Mouse (Mus musculus) heart, adult 11 months (tissue): Measurements from ENCODE around the gene Phf8.
A peak's percentile ranks its signal among the peaks of the same experiment; 100 is the strongest.
"Not testable (repeated sequence)": the region's sequence is repeated elsewhere in the genome, so short reads cannot be mapped to it uniquely, and the experiment has no call there.

Source experiments
- DNase-seq: peaks from one replicate; pipeline ENCODE4 v3.0.0; 2022

The Phf8 gene

DNA sequence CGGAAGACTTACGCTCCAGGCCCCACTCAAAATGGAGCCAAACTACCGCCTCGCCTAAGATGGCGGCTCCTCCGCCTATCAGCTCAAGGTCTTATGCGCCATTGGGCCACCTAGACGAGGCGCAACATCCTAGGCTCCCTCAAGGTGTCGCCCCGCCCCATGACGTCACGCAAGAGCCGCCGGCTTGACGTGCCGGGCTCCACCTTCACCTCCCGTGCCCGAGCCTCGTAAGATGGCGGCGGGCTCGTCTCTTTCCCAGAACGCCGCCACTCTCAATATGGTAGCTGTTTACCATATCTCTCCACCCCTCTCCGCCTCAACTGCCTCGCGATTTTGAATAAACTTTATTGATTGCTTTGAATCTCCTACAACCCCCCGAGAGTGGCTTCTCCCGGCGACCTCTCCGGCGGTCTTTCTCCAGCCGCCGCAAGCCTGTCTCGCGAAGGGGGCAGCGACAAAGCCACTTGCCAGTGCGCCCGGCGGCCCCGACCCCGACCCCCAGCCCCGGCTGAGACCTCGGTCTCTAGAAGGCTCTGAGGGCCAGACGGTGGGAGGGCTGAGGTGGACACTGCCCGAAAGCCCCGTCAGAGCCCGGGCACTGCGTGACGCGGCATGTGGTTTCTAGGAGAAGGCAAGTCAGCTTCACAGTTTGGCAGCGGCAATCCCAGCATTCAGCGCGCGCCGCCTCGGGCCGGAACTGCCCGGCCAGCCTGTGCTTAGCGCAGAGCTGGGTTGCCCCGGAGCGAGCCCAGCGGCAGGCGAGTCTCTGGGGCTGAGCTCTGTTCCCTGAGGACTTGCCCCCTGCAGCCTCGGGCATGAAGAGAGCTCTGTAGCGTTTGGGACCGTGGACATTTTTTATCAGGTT, at the start of gene Phf8:
Gene Phf8 (plus strand): TSS at position 215 of the 865 bp plus-strand sequence.
- peak; percentile 100 for DNase-seq

DNA sequence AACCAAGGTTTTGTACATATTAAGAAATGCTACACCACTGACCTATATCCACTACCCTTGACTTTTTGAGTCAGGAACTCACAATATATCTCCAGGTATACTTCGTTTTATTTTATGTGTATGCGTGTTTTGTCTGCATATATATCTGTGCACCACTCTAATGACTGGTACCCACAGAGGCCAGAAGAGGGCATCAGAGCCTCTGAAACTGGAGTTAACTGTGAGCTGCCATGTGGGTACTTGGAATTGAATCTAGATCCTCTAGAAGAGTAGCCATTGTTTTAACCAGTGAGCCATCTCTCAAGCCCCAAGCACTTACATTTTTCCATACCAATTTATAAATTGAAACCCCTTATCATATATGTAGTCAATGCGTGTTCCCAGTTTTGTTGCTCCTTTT, 32.3 kb upstream of the Phf8 start:
- peak; percentile 35 for DNase-seq

DNA sequence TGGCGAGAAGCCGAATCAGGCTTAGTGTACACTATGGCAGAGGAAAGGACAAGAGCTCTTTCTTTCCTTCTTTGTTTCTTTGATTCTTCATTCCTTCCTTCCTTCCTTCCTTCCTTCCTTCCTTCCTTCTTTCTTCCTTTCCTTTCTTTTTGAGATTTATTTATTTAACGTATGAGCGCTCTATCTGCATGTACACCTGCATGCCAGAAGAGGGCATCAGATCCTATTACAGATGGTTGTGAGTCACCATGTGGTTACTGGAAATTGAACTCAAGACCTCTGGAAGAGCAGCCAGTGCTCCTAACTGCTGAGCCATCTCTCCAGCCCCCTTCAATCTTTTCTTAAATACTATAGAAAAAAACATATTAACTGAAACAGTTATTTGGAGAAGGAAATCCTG, 27.2 kb upstream of the Phf8 start:
- DNase-seq, result not testable (repeated sequence)

DNA sequence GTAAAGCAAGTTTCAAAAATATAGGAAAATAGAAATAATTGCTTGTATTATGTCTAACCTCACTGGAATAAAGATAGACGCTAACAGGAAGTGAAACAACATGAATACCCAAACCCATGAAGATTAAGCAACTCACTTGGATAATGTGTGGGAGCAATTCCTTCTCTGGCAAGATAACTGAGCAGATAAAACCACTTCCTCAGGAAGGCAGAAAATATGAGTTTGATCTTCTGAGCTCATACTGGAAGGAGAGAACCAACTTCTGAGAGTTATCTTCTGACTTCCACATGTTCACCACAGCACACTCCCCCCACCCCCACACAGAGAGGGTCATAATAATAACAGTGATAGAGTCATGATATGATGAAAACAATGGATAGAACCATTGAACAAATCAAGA, 23.9 kb upstream of the Phf8 start:
- peak; percentile 34 for DNase-seq

DNA sequence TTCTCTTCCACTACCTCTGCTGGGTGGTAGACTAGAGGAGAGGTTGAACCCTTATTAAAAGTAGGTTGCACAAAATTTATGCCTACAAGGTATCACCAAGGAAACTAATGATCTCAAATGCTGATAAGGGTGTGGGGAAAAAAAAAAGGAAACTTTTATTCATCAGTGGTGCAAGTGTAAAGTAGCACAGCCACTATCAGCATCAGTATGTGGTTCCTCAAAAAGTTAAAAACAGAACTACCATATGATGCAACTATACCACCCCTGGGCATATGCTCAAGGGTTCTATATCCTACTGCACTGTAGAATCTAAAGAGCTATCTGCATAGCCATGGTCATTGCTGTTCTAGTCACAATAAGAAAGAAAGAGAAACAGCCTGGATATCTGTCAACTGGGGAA, 11.9 kb upstream of the Phf8 start:
- no peak for DNase-seq

DNA sequence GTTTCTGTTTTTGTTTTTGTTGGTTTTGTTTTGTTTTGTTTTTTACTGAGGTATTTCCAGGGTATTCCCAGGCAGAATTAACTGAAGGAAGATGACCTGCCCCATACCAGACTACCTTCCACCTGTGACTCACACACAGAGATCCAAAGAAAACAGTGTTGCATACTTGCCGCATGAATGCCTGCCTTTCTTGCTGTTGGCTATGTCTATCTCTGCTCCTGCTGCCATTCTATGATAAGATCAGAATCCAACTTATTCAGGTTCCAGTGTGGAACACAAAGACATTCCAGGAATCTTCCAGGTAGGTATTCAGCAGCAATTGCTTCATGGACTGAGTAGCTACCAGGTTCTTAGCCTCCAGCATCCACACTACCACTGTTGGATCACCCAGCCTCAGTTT, 10.6 kb upstream of the Phf8 start:
- no peak for DNase-seq

DNA sequence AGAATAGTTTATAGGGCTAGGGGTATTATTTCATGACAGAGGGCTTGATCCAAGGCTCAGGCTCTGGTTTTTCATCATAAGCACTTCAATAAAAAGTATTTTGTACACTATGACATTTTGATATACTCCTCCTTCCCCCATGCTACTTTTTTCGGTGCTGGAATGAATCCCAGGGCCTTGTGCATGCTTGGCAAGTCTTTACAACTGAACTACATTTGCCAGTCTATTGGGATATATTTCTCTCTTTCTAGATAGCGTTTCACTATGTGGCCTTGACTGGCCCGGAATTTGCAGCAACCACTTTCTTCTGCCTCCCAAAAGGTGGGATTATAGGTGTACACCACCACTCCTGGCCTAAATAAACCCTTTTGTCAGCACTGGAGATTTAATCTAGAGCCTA, 7.4 kb upstream of the Phf8 start:
- no peak for DNase-seq

DNA sequence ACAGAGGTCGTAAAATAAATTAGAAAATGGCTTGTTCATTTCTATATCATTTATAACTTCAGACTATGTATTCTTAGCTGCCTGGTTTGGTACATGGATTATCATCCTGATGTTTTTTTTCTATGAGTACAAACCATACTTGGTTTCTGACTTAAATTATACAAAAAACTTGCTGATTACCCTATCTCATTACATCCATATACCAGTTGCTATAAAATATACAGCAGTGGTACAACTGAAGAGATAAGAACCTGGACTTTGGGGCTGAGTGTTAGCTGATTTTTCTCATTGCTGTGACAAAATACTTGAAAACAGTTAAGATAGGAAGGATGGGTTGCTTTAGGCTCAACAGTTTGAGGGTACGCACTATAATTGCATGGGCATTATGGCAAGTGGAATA, 6.8 kb upstream of the Phf8 start:
- DNase-seq, result no peak

DNA sequence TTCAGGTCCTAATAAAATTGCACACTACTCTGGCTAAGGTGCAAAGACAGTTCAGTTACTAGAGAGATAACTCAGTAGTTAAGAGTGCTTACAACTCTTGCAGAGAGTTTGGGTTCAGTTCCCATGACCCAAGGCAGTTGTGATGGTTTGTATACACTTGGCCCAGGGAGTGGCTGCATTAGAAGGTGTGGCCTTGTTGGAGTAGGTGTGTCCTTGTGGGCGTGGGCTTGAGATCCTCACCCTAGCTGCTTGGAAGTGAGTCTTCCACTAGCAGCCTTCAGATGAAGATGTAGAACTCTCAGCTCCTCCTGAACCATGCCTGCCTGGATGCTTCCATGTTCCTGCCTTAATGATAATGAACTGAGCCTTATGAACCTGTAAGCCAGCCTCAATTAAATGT, 2.3 kb upstream of the Phf8 start:
- no peak for DNase-seq

DNA sequence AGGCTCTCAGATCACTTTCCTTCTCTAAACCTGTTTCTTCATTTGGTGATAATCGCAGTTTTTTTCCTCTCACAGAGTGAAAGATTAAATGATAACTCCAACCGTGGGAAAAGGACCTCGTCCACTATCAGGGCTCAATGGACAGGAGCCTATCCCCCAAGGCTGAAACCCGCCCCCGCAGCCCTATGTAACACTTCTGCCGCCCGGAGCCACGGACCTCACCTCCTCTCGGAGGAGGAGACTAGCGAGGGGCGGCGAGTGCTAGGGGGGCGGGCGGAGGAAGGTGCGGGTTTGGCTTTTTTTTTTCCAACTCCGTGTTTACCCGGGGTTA, 380 bp upstream of the Phf8 start:
- DNase-seq, result no peak

DNA sequence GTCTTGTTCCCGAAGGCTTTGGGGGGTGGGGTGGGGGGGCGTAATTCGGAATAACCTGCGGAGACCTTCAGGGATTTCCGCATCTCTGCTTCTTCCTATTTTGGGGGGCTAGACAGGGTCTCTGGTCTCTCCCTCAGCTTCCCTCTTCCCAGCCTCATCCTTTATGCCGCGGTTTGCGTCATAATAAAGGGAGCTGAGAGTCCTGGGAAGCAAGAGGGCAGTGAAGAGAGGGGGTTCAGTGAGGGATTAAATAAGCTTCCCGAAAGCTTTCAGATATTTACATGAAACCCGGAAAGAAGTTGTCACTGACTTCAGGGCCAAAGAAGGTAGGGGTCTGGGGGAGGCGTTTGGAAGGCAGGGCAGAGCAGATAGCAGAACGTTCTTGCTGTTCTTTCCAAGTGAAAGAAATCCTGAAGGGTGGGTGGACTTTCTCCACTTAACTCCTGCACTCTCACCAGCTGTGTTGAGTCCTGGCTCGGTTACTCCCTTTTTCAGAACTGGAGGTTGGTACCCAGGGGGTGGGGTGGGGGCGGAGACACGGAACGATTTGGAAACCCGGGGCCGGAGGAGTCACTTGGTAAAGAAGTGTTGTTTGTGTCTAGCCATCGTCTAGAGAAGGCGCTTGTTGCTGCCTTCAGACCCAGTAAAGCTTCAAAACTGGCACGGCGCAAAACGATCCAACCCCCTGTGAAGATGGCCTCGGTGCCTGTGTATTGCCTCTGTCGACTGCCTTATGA, 1.5 kb downstream of the Phf8 start:
- DNase-seq, result peak; percentile 90

DNA sequence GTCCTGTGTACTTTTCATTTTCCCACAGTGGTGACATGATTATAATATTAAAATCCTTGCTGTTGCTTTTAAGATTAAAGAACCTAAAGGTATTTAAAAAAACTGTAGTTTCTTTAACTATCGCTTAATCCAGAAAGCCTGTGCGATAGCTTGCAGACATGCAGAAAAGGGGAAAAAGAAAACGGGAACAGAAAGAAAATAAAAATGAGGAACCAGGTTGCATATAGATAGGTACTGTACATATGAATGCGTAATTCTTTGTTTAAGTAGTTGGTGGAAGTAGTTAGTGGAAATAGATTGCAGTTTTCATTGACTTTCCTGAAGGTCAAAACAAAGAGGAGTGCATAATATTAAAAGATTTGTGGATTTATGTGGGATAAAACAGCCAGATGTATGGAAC, 32.9 kb downstream of the Phf8 start:
- no peak for DNase-seq

DNA sequence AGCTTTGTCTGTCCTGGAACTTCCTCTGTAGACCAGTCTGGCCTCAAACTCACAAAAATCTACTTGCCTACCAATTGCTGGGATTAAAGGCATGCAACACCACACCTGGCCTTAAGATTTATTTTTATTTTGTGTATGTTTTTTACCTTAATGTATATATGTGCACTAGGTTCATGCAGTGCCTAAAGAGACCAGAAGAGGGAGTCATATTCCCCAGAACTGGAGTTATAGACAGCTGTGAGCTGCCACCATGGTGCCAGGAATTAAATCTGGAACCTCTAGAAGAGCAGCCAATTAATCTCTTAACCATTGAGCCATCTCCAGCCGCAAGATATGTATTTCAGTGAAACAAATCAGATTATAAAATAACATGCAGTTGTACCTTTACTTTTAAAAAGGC, 54.7 kb downstream of the Phf8 start:
- no peak for DNase-seq

DNA sequence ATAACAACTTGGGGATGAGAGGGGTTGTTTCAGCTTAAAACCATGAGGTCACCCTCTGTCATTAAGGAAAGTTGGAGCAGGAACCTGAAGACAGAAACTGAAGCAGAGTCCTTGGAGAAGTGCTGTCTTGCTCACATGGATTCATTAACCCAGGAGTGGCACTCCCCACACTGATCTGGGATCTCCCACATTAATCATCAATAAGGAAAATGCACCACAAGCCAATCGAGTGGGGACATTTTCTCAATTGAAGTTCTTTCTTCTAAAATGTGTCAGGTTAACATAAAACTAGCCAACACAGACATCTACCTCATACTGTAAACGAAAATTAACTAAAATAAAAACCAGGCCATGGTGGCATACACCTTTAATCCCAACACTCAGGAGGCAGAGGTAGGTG, 122.9 kb downstream of the Phf8 start:
- DNase-seq, result no peak

DNA sequence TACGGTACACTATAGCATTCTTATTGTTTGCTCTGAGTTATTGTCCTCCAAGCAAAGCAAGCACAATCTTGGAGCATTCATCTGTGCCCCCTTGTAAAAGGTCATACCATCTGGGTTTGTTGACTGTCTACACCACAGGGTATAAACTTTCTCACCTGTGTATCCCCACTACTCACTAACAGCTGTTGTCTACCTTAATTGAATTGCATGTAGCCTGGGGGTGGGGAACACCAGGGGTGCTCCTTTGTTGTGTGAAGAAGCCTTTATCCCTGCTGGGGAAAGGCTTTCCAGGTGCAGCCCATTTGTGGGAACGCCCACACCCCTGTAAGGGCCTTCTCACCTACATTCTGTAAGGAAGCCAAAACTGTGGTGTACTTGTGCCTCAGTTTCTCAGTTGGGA, 133.3 kb downstream of the Phf8 start:
- DNase-seq, result no peak

DNA sequence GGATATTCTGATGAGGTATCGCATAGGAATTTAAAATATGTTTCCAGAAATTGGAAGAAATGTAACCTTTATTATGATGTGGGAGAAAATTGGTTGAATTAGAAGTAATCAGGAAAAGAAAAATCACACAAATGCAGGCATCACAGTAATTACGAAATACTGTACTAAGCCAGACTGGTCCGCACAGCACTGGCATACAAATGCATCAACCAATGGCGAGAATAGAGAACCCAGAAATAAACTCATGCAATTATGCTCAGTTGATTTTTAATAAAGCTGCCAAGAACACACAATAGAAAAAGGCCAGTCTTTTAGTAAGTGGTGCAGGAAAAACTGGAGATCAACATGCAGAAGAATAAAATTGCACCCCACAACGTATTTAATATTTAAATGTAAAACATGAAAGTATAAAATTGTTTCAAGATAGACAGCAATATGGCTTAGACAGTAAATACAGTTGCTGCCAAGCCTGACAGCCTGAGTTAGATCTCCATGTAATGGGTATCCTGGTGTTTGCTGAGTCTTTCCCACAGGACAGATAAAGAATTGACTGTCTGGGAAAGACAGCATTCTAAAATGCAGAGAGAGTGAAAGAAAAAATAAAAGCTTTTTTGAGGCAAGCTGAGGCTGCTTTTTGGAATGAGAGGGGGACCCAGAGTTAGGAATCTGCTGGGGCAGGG, 154.2 kb downstream of the Phf8 start:
- no peak for DNase-seq
